Mouse (Mus musculus): ENCODE data around the gene Itprid1. TPM values are rescaled to one million over a fixed set of nuclear protein-coding genes. Genes with fewer than 3 reads are reported as not detected.

The Itprid1 gene
- polyA plus RNA-seq, 1 experiment from 2014 or later = not detected

DNA sequence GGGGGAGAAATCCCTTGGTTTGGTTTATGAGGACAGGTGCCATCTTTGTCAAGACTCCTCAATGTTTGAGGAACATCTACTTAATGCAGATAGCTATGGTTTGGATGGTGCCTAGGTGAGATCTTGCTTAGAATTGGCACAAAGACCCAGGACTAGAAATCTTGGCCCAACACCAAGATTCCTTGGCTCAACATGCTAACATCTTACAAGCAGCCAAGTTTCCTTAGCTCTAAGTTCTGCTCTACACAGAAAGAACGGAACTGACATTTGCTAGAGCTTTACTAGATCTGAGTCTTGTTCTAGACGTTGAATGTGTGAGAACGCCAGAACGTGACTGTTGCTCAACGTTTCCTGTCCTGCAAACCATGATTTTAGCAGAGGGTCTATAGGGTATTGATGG, 191.3 kb downstream of the Itprid1 start:
- 85% methylated on average over 5 of the region's 5 CpGs for whole genome bisulfite sequencing
- H3K9ac ChIP-seq = no peak overlapping the region
- H3K36me3 ChIP-seq = no peaks in the 10 kb centered on the region
- no peak overlapping the region for H3K4me3 ChIP-seq (replicated peaks)
- H3K27ac ChIP-seq = no peak overlapping the region
- no peak overlapping the region for H3K4me2 ChIP-seq (replicated peaks)
- H3K27me3 ChIP-seq (replicated peaks) = no peaks in the 10 kb centered on the region
- no peak for ATAC-seq
- no peaks in the 10 kb centered on the region for H3K9me3 ChIP-seq
- no peaks in the 10 kb centered on the region for H3K4me1 ChIP-seq (replicated peaks)

Other genes starting within 250 kb of the Itprid1 start
- gene Neurod6, start 155.6 kb upstream of the Itprid1 start, polyA plus RNA-seq (2015; fragmentation: Nextera tagmentation; extraction: Ambion mirVana) = 0.52 TPM in 1 of 2 replicates, not detected in the other
- gene Ppp1r17, start 180.6 kb downstream of the Itprid1 start, polyA plus RNA-seq (2015; fragmentation: Nextera tagmentation; extraction: Ambion mirVana) = 0.39 TPM in 2 replicates